Mouse (Mus musculus) 416B (cell line): ENCODE results near the gene Gm3409.
"Not testable (repeated sequence)": the region's sequence is repeated elsewhere in the genome, so short reads cannot be mapped to it uniquely, and the experiment has no call there.

Experiments
- DNase-seq: peaks from one replicate; pipeline ENCODE4 v3.0.0; 2011; ENCODE audit warnings: low read depth

Gm3409 gene

GRCm38 (mm10) chr5:146537347-146537746, at the start of gene Gm3409:
Gm3409 (plus strand) TSS chr5:146537647.
- not testable (repeated sequence) for DNase-seq

GRCm38 (mm10) chr5:146488959-146489358, 48.5 kb upstream of the Gm3409 start:
- peak; percentile 14 for DNase-seq

GRCm38 (mm10) chr5:146491063-146491462, 46.4 kb upstream of the Gm3409 start, which contains the start of gene Gm6370:
Gm6370 (plus strand) TSS chr5:146491363.
- not testable (repeated sequence) for DNase-seq

- not testable (repeated sequence) for DNase-seq
Observed at GRCm38 (mm10) chr5:146502099-146502498, 35.3 kb upstream of the Gm3409 start, which contains the start of gene 4930449I24Rik. 4930449I24Rik (plus strand) TSS chr5:146502399.

GRCm38 (mm10) chr5:146513823-146514222, 23.6 kb upstream of the Gm3409 start, which contains the start of gene Gm3402:
Gm3402 (plus strand) TSS chr5:146514123.
- DNase-seq, result not testable (repeated sequence)

- not testable (repeated sequence) for DNase-seq
Observed at GRCm38 (mm10) chr5:146525501-146525900, 11.9 kb upstream of the Gm3409 start, which contains the start of gene Gm3404. Gm3404 (plus strand) TSS chr5:146525801.

- DNase-seq, result not testable (repeated sequence)
Observed at GRCm38 (mm10) chr5:146555836-146556235, 18.4 kb downstream of the Gm3409 start, which contains the start of gene Gm3415. Gm3415 (plus strand) TSS chr5:146556136.

GRCm38 (mm10) chr5:146564259-146564658, 26.8 kb downstream of the Gm3409 start:
- DNase-seq, result no peak

GRCm38 (mm10) chr5:146567054-146567453, 29.6 kb downstream of the Gm3409 start:
- peak; percentile 56 for DNase-seq

GRCm38 (mm10) chr5:146570179-146570578, 32.7 kb downstream of the Gm3409 start:
- DNase-seq, result not testable (repeated sequence)

- DNase-seq, result not testable (repeated sequence)
Observed at GRCm38 (mm10) chr5:146571830-146572734, 34.6 kb downstream of the Gm3409 start.

GRCm38 (mm10) chr5:146572735-146573042, 35.2 kb downstream of the Gm3409 start:
- DNase-seq, result not testable (repeated sequence)

- peak; percentile 9 for DNase-seq
Observed at GRCm38 (mm10) chr5:146576668-146577067, 39.2 kb downstream of the Gm3409 start.

GRCm38 (mm10) chr5:146584156-146584477, 46.7 kb downstream of the Gm3409 start:
- DNase-seq, result no peak

GRCm38 (mm10) chr5:146584478-146585306, 47.2 kb downstream of the Gm3409 start, which contains the start of gene Gpr12:
Gpr12 (minus strand) TSS chr5:146585239.
- no peak for DNase-seq

GRCm38 (mm10) chr5:146585307-146585651, 47.8 kb downstream of the Gm3409 start:
- DNase-seq, result no peak

GRCm38 (mm10) chr5:146586357-146587070, 49.1 kb downstream of the Gm3409 start:
- DNase-seq, result no peak
